Mouse (Mus musculus): Measurements from ENCODE around the gene Fbp1.
A peak's percentile ranks its signal among the peaks of the same experiment; 100 is the strongest.
"Not testable (repeated sequence)": the region's sequence is repeated elsewhere in the genome, so short reads cannot be mapped to it uniquely, and the experiment has no call there.

The Fbp1 gene

GRCm38 (mm10) chr13:62883436-62883835 lies 4.6 kb downstream of the Fbp1 start:
- peak; percentile 84 for DNase-seq

GRCm38 (mm10) chr13:62882856-62883255 lies 5.2 kb downstream of the Fbp1 start:
- no peak for DNase-seq

DNA sequence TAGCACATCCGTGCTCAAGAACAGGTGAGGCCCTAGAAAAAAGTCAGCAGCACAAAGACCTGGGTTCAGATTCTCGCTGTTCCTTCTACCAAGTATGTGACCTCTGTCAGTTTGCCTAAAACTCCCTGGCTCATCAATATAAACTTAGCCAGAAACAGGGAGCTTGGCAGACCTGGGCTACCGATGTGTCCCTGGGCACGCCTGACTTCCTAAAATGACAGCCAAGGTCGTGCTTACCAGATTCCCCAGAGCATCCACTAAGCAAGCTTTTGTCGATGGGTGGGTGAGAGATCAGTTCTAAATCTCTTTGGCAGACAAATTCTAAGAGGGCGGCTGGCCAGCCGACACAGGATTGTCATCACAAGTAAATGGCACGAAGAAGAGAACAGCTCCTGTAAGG lies 6.7 kb downstream of the Fbp1 start:
- DNase-seq = no peak

- DNase-seq = peak; percentile 43
These were observed 8.1 kb downstream of the Fbp1 start for GRCm38 (mm10) chr13:62879831-62880615.

DNA sequence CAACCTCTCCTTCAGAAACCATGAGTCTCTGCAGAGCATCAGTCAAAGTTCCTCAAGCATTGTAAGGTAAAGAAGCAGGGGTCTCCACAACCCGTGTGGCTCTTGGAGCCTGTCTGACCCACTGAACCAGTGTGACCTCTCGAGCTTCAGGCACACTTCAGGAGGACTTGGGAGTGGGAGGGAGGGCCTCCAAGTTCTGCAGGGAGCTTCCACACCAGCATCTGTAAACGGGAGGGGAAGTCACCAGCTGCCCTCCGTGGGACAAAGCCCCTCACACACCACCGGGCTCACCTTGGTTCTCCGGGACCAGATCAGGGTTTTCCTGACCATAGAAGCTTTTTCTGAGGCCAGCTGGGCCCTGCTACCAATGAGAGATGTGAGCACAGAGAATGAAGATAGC lies 8.7 kb downstream of the Fbp1 start:
- DNase-seq = no peak

- DNase-seq = no peak
These were observed 10.8 kb downstream of the Fbp1 start for GRCm38 (mm10) chr13:62877247-62877646.

DNA sequence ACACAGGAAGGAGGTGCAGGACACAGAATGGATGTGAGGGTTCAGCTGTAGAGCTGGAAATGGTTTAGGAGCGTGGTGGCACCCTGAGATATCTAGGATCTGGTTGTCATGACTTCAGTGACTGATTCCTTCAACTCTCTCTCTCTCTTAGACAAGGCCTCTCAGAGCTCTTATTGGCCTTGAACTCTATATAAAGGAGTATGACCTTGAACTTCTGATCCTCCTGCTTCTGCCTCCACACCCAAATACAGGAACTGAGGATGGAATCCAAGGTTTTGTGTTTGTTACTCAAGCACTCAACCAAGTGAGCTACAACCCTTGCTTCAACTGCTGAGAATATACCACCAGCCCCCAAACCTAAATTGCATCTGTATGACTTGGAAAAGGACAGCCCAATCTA lies 12.0 kb downstream of the Fbp1 start:
- no peak for DNase-seq

- DNase-seq = no peak
These were observed 15.8 kb downstream of the Fbp1 start for GRCm38 (mm10) chr13:62872252-62872651.

- peak; percentile 68 for DNase-seq
These were observed 17.5 kb downstream of the Fbp1 start for GRCm38 (mm10) chr13:62870605-62871004.

DNA sequence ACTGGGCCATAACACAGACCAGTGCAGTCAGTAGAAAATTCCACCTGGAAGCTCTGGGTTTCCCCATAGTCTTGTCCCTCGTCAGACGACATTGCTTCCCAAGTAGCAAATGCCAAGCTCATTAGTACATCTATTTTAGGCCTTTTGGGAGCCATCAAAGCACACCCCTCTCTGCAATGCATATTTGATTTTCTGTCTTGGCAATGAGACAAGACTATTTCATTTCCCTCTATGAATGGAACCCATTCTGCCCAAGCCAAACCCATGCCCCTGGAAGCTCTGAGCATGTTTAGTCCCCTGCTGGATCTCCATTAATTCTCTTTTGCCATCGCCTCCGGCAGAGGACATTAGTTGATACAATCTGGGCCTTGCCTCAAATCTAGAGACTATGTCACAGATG lies 21.3 kb downstream of the Fbp1 start:
- no peak for DNase-seq

DNA sequence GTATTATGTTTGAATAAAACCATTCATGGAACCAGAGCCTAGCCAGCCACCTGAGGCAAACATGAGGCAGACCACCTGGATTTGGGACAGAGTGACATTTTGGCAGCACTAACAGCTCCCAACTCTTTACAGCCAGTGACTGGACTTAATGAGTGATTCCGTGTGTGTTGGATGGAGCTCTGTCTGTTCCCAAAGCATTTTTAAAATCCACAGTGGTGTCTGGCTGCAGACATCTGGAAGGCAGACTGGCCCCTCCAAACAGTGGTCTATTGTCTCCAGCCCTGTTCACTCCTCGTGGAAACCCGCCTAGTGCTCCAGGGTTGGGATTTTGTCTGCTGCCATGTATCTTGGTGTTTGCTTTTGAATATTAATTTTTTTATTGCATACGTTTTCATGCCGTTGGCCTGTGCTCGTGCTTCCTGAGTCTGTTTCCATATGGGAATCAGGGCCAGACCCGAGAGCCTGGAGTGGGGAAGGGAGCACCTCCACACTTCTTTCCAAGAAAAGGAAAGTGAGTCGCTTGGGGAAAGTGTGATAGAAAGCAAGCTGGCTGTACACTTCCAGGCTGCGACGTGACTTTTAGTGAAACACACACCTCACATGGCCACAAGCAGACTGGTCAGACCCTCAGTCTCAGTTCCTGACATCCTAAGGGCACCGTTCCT lies 22.3 kb downstream of the Fbp1 start:
- DNase-seq = no peak

DNA sequence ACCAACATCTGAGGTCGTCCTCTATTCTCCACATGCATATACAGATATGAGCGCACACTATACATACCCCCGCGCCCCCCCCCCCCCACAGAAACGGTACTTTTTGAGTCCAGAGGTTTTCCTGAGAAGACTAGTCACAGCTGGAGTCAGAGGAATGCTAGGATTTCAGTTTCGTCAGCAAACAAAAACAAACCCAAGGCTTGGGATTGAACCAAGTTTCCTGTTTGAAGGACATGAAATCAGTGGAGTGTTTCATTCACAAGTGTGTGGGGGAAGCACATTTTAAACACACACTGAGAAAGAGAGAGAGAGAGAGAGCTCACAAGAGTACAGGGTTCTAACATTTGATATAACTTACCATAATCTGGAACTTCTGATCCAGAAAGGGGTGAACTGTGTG lies 24.3 kb downstream of the Fbp1 start:
- no peak for DNase-seq

DNA sequence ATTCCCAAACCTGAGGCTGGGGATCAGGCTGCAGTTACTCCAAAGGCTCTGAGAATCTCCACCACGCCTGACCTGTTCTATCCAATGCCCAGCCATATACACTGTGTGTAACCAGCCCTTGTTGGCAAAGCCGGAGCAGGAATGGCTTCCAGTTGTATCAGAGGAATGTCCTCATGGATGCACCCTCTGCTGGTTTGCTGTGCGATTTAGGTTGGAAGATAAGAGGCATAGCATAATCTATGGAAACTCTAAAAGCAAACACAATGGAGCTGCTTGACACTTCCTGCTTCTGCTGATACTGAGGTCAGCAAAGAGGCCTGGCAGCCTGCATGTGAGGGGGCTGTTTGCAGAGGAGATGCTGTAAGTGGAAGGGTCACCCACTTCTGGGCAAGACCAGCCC lies 25.2 kb downstream of the Fbp1 start:
- DNase-seq = no peak

DNA sequence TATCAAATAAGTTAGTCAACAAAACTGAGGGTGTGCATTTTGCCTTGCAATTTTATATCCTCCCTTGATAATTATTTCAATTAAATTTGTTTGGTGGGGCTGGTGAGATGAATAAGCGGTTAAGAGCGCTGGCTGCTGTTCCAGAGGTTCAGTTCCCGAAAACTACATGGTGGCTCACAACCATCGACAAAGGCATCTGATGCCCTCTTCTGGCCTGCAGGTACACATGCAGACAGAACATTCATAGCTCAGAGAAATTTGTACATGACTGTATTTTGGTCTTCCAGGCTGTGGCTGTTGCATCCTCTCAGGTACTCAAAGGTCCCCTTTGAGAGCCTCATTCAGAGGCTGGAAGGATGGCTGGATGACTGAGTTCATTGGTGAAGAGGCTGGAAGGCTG lies 28.0 kb downstream of the Fbp1 start:
- DNase-seq = no peak

DNA sequence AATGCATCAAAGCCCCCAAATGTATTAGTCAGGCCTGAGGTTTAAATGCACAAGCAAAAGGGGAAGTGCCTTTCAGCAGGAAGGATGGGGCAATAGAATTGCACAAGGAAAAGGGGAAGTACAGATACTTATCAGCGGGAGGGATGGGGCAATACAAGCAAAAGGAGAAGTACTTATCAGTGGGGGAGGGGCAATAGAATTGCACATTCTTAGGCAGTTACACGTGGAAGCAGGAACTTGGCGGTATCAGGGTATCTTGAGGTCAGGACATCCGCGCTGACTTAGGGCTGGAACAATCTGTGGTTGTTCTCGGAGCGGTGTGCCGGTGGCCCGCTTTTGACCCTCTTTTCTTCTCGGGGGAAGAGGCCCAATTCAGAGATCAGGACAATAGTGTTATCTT lies 28.8 kb downstream of the Fbp1 start:
- not testable (repeated sequence) for DNase-seq

DNA sequence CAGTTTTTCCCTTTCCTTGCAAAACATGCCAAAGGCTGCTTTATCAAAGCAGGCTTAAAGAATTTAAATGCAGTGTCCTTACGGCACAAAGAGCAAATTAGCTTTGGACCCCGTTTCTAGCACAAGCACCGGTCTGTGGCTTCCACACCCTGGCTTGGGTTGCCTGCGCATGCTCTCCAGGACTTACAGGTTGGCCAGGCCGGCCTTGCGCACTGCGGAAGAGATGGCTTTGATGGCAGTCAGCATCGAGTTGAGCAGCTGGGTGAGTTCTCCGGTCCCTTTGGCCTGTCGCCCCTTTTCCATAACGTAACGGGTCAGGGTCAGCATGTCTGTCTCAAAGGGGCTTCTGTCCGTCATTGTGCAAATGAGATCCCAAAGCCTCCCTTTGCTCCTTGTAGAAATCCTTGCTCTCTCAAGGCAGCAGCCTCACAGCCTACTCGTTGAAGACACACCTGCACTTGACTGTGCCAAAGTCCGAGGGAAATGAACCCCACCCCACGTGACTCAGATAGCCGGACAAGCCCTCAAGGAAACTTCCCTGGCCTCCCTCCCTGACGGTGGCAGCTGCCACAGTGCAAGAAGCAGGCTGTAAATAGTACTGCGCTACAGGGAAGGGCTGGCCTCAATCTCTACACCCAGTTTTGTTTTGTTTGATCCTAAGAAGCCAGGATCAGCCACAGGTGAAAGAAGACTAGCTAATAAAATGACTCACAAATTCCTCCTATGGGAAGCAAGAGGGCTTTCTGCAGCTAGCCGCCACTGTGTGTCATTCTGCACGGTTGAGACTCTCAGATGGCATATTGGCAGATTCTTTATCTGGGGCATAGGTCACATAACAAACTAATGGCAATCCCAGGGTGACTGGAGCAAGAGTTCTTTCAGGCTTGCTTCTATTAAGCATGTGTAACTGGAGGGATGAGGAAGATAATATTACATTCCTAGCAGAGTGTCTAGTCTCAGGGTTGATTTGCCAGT lies 29.9 kb downstream of the Fbp1 start, which contains the start of gene Fbp2:
Gene Fbp2 (minus strand): TSS at position 482 of the 975 bp plus-strand sequence.
- DNase-seq = peak; percentile 85

DNA sequence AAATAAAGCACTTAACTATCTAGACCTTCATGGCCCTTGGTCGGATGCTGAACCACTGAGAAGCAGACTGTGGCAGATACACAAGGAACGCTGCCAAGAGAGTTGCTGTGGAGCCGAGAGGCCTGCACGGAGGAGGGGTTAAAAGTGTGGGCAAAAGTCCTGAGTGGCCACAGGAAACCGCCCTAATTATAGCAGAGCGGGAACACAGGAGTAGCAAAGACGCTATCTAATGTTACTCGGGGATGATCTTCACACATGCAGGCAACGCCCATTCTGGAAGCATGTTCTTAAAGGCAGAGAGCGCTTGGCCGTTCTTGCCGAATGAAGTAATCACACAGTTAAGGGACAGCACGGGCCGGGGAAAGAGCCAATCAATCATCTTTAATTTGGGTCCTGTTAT lies 31.2 kb downstream of the Fbp1 start:
- DNase-seq = peak; percentile 51

DNA sequence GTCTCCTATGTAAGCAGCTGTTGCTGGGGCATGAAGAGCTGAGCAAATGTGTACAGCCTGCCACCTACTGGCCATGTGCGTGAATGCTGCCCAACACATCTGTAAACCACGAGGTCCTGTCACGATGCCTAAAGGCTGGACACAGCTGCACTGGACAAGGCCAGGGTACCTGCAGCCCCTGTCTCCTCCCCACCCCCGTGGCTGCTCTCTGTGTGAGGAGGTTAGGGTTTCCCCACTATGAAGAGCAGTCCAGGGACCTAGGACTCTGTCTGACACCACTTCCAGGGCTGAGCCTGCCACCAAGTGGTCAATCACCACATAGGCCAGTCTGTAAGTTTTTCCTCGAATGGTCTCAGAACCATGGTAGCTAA lies 31.8 kb downstream of the Fbp1 start:
- peak; percentile 81 for DNase-seq

DNA sequence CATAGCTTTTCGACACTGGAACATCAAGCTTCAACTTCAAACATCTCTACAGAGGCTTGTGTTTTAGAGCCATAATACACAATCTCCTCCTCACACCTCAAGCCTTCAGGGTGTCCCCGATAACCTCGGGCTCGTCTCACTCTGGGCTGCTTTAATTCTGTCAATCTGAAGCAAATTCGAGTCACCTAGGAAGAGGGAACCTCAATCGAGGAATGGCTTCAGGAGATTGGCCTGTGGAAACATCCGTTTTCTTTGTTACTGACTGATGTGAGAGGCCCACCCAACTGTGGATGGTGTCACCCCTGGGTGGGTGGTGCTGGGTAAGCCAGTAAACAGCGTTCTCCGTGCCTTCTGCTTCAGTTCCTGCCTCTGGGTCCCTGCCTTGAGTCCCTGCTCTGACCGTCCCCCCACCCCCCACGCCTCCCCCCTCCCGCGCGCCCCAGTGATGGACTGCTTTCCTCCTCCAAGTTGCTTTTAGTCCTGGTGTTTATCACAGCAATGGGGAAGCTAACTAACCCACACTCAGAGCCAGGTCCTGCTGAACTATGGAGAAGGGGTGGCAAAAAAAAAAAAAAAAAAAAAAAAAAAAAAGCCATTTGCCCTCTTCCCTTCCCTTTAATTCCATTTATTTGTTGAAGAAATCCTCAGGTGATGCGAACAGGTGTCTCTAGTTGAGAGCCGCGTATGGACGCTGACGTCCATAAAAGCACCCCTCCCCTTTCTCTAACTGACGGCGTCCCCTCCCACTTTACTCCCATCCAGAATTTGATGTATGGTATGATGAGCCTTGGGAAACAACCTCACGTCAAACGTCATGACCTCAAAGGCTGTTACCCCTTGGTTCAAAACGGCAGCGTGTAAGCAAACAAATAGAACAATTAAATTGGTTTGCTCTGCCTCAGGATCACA lies 32.4 kb downstream of the Fbp1 start:
- DNase-seq = no peak

GRCm38 (mm10) chr13:62854666-62855065 lies 33.4 kb downstream of the Fbp1 start:
- DNase-seq = peak; percentile 48

- no peak for DNase-seq
These were observed 54.7 kb downstream of the Fbp1 start for GRCm38 (mm10) chr13:62833341-62833740.

DNA sequence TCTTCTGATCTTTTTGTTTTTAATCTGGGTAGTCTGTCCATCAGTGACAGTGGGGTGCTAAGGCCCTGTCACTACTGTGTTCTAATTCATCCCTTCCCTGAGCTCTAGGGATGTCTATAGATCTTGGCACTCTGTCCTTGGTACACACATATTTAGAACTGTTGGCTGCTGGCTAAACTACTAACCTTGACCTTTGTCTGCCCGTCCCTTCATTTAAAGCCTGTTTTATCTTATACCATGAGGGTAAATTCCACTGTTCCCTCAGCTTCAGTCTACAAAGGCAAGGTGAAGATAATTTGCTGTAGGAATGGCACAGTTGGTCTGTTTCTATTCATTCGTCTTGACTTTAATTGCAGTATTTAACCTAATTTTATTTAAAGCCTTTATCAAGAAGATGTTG lies 55.8 kb downstream of the Fbp1 start:
- no peak for DNase-seq
